Mouse (Mus musculus): ENCODE data around the gene Rbfox2.

DNA sequence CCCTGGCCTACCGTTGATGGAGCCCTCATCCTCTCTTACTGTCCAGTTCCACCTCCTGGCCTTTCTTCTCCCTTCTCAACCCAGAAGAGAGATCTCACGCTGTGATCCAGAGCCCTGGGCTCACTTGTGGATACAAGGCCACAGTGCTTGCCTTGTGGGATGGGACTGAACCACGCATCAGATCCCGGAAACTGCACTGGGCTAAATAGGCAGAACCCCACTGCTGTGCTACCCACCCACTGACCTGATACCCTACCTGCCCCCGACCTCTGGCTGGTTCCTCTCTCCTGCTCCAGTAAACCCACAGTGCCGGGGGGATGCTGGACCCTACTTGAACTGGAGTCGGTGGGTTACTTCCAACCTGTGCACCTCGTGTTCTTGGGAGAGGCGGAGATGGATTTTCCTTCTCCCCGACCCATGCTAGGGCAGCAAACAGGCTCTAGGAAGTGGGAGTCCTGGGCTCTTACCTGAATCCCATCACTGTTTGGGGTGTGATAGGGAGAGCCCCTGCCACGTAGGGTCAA lies 236.0 kb downstream of the Rbfox2 start:
- no peak for TF ChIP-seq EP300 (IDR thresholded peaks at IDR 0.05; ENCODE audit: insufficient read depth, low read depth, low read length)
- no peak for TF ChIP-seq CTCF (IDR thresholded peaks at IDR 0.05; ENCODE audit: low read depth, low read length)
